Mouse (Mus musculus): ENCODE results near the gene Rgs6. TPM values are rescaled to one million over a fixed set of nuclear protein-coding genes. Genes with fewer than 3 reads are reported as not detected.

Gene Rgs6
- polyA plus RNA-seq, 1 experiment from 2014 or later = 0.49 TPM

GRCm38 (mm10) chr12:83004014-83004682 lies 416.1 kb downstream of the Rgs6 start:
- WGBS = 85% methylated on average over 9 of the region's 9 CpGs
- H3K4me1 ChIP-seq = no peaks in the 10 kb centered on the region
- no peaks in the 10 kb centered on the region for H3K27me3 ChIP-seq (replicated peaks; ENCODE audit: low read depth, poor library complexity, severe bottlenecking)
- no peaks in the 10 kb centered on the region for H3K9me3 ChIP-seq
- no peaks in the 10 kb centered on the region for H3K36me3 ChIP-seq (replicated peaks)
- no peak overlapping the region for H3K4me3 ChIP-seq
- H3K27ac ChIP-seq (replicated peaks) = no peak overlapping the region
- DNase-seq (ENCODE audit: low spot score) = no peak

DNA sequence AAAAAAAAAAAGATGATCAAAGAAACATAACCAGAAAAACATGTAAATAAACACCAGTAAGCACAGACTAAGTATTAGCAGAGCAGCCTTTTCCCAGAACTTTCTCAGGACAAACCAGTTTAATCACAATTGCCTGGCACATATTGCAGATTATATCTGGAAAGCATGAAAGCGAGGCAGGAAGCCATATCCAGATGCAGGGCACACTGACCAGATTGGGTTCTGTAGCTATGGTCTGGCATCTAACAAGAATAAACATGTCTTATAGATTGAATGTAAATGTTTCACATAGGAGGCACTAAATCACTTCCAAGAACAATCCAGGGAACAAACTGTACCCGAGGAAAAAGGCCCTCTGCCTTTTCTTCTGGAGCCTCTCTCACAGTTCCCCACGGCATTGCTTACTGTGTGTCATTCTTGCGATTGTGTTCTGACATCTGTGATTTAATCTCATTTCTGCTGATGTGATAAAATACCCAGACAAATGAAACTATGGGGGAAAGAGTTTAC lies 423.0 kb downstream of the Rgs6 start:
- no peak overlapping the region for H3K4me3 ChIP-seq
- H3K27ac ChIP-seq (replicated peaks) = no peak overlapping the region
- no peaks in the 10 kb centered on the region for H3K9me3 ChIP-seq
- WGBS = 91% methylated on average over 4 of the region's 4 CpGs
- no peaks in the 10 kb centered on the region for H3K4me1 ChIP-seq
- no peaks in the 10 kb centered on the region for H3K27me3 ChIP-seq (replicated peaks; ENCODE audit: low read depth, poor library complexity, severe bottlenecking)
- no peak for DNase-seq (ENCODE audit: low spot score)
- no peaks in the 10 kb centered on the region for H3K36me3 ChIP-seq (replicated peaks)

- 74% methylated on average over 4 of the region's 4 CpGs for WGBS
- Histone ChIP-seq H3K27me3 (replicated peaks; ENCODE audit: low read depth, poor library complexity, severe bottlenecking) (no peaks in the 10 kb centered on the region), H3K9me3 (no peaks in the 10 kb centered on the region), H3K4me1 (no peaks in the 10 kb centered on the region), H3K36me3 (replicated peaks) (no peaks in the 10 kb centered on the region), H3K4me3 (no peak overlapping the region), H3K27ac (replicated peaks) (no peak overlapping the region)
- no peak for DNase-seq (ENCODE audit: low spot score)
Observed at GRCm38 (mm10) chr12:83013918-83014691, 426.0 kb downstream of the Rgs6 start.

GRCm38 (mm10) chr12:83014848-83015247 lies 426.8 kb downstream of the Rgs6 start:
- H3K36me3 ChIP-seq (replicated peaks) = no peaks in the 10 kb centered on the region
- H3K27ac ChIP-seq (replicated peaks) = no peak overlapping the region
- no peaks in the 10 kb centered on the region for H3K4me1 ChIP-seq
- WGBS = 38% methylated on average over 2 of the region's 2 CpGs
- no peak for DNase-seq (ENCODE audit: low spot score)
- H3K4me3 ChIP-seq = no peak overlapping the region
- no peaks in the 10 kb centered on the region for H3K9me3 ChIP-seq
- no peaks in the 10 kb centered on the region for H3K27me3 ChIP-seq (replicated peaks; ENCODE audit: low read depth, poor library complexity, severe bottlenecking)

DNA sequence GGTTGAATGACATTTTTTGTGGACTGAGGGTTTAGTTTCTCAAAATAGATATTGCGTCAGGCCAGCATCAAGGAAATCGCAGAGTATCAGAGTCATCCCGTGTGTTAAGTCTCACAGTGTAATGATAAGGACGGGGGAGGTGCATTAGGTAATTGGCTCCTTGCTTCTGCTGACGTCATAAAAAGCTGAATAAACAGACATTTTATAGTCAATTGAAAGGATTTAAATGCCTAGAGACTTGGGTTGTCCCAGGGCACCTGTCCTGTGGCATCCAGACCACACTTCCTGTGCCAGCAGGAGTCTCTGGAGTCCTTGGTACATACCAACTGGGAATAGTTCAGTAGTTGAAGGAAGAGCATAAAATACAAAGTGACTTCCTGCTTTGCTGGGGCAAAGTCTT lies 427.3 kb downstream of the Rgs6 start:
- H3K27me3 ChIP-seq (replicated peaks; ENCODE audit: low read depth, poor library complexity, severe bottlenecking) = no peaks in the 10 kb centered on the region
- H3K4me3 ChIP-seq = no peak overlapping the region
- H3K27ac ChIP-seq (replicated peaks) = no peak overlapping the region
- no peaks in the 10 kb centered on the region for H3K36me3 ChIP-seq (replicated peaks)
- H3K4me1 ChIP-seq = no peaks in the 10 kb centered on the region
- no peaks in the 10 kb centered on the region for H3K9me3 ChIP-seq
- 77% methylated on average over 5 of the region's 5 CpGs for WGBS
- no peak for DNase-seq (ENCODE audit: low spot score)

DNA sequence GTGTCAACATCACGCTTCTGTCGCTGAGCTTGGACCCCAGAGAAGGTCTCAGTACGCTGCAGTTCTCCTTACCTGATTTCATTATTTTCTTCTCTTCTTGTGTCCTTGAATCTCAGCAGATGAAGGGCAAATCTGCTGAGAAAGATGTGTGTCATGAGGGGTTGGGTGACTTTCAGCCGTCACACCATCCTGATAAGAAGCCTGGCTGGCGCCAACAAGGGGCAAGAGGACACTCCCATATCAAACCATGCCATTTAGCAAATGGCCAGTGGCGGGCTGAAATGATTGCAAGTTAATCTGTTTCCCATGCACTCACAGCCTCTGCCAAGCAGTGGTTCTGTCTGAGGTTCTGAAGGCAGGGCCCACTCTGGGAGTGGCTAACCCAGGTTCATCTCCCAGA lies 428.4 kb downstream of the Rgs6 start:
- no peak overlapping the region for H3K4me3 ChIP-seq
- H3K27me3 ChIP-seq (replicated peaks; ENCODE audit: low read depth, poor library complexity, severe bottlenecking) = no peaks in the 10 kb centered on the region
- 80% methylated on average over 6 of the region's 6 CpGs for WGBS
- H3K27ac ChIP-seq (replicated peaks) = no peak overlapping the region
- no peaks in the 10 kb centered on the region for H3K9me3 ChIP-seq
- H3K4me1 ChIP-seq = no peaks in the 10 kb centered on the region
- DNase-seq (ENCODE audit: low spot score) = no peak
- H3K36me3 ChIP-seq (replicated peaks) = no peaks in the 10 kb centered on the region

GRCm38 (mm10) chr12:83018005-83018404 lies 429.9 kb downstream of the Rgs6 start:
- H3K27me3 ChIP-seq (replicated peaks; ENCODE audit: low read depth, poor library complexity, severe bottlenecking) = no peaks in the 10 kb centered on the region
- no peaks in the 10 kb centered on the region for H3K4me1 ChIP-seq
- DNase-seq (ENCODE audit: low spot score) = peak; percentile 84
- no peak overlapping the region for H3K4me3 ChIP-seq
- WGBS = 11% methylated on average over 3 of the region's 3 CpGs
- no peaks in the 10 kb centered on the region for H3K9me3 ChIP-seq
- H3K36me3 ChIP-seq (replicated peaks) = no peaks in the 10 kb centered on the region
- no peak overlapping the region for H3K27ac ChIP-seq (replicated peaks)

DNA sequence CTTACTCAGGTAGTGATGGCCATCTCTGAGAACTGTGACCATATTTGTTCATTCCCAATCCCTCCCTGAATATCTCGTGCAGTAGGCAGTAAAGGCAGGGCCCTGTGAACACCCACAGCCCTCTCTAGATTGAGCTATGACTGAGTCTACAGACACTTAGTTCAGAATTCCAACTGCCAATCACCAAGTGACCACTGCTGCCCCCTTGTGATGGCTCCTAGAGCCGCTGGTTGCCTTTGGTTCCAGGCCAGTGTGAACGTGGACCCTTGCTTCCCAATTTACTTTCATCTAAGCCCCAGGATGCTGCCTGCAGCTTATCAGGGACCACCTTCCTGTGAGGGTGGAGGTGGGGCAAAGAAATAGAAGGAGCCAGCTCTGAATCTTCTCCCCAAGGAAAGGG lies 438.9 kb downstream of the Rgs6 start:
- DNase-seq (ENCODE audit: low spot score) = peak; percentile 14

GRCm38 (mm10) chr12:83033171-83033835 lies 445.2 kb downstream of the Rgs6 start:
- no peak for DNase-seq (ENCODE audit: low spot score)
- peaks cover 8% of the 10 kb centered on the region for H3K4me1 ChIP-seq
- H3K4me3 ChIP-seq = no peak overlapping the region
- H3K27me3 ChIP-seq (replicated peaks; ENCODE audit: low read depth, poor library complexity, severe bottlenecking) = no peaks in the 10 kb centered on the region
- no peaks in the 10 kb centered on the region for H3K9me3 ChIP-seq
- H3K27ac ChIP-seq (replicated peaks) = no peak overlapping the region
- WGBS = 74% methylated on average over 7 of the region's 7 CpGs
- H3K36me3 ChIP-seq (replicated peaks) = no peaks in the 10 kb centered on the region

More for the DNA sequence above, 438.9 kb downstream of the Rgs6 start:
- Histone ChIP-seq H3K36me3 (replicated peaks) (no peaks in the 10 kb centered on the region), H3K27ac (replicated peaks) (no peak overlapping the region), H3K27me3 (replicated peaks; ENCODE audit: low read depth, poor library complexity, severe bottlenecking) (no peaks in the 10 kb centered on the region), H3K4me3 (no peak overlapping the region), H3K9me3 (no peaks in the 10 kb centered on the region), H3K4me1 (no peaks in the 10 kb centered on the region)
- WGBS = 36% methylated on average over 3 of the region's 3 CpGs

GRCm38 (mm10) chr12:83034859-83035569 lies 446.9 kb downstream of the Rgs6 start:
- H3K9me3 ChIP-seq = no peaks in the 10 kb centered on the region
- H3K4me3 ChIP-seq = no peak overlapping the region
- WGBS = 80% methylated on average over 3 of the region's 3 CpGs
- no peaks in the 10 kb centered on the region for H3K27me3 ChIP-seq (replicated peaks; ENCODE audit: low read depth, poor library complexity, severe bottlenecking)
- no peaks in the 10 kb centered on the region for H3K36me3 ChIP-seq (replicated peaks)
- peaks cover 11% of the 10 kb centered on the region for H3K4me1 ChIP-seq
- no peak for DNase-seq (ENCODE audit: low spot score)
- H3K27ac ChIP-seq (replicated peaks) = no peak overlapping the region

GRCm38 (mm10) chr12:83037798-83038560 lies 449.9 kb downstream of the Rgs6 start:
- Histone ChIP-seq H3K4me1 (peaks cover 11% of the 10 kb centered on the region), H3K27me3 (replicated peaks; ENCODE audit: low read depth, poor library complexity, severe bottlenecking) (no peaks in the 10 kb centered on the region), H3K9me3 (no peaks in the 10 kb centered on the region), H3K36me3 (replicated peaks) (no peaks in the 10 kb centered on the region), H3K4me3 (no peak overlapping the region), H3K27ac (replicated peaks) (no peak overlapping the region)
- peak; percentile 15 for DNase-seq (ENCODE audit: low spot score)
- WGBS = 83% methylated on average over 25 of the region's 25 CpGs

- 90% methylated on average over 7 of the region's 7 CpGs for WGBS
- H3K9me3 ChIP-seq = no peaks in the 10 kb centered on the region
- no peak overlapping the region for H3K4me3 ChIP-seq
- no peaks in the 10 kb centered on the region for H3K27me3 ChIP-seq (replicated peaks; ENCODE audit: low read depth, poor library complexity, severe bottlenecking)
- H3K27ac ChIP-seq (replicated peaks) = no peak overlapping the region
- peaks cover 10% of the 10 kb centered on the region for H3K4me1 ChIP-seq
- DNase-seq (ENCODE audit: low spot score) = no peak
- H3K36me3 ChIP-seq (replicated peaks) = no peaks in the 10 kb centered on the region
Observed at GRCm38 (mm10) chr12:83038779-83039178, 450.7 kb downstream of the Rgs6 start.
